Mouse (Mus musculus) frontal cortex, postnatal 14 days (tissue): Measurements from ENCODE around the gene Ang2.

Experiments
- DNase-seq, 2 experiments: peaks; one replicate each; pipeline ENCODE4 v3.0.0; 2022; ENCODE audit warnings: low spot score in 2 of 2

Ang2 gene

DNA sequence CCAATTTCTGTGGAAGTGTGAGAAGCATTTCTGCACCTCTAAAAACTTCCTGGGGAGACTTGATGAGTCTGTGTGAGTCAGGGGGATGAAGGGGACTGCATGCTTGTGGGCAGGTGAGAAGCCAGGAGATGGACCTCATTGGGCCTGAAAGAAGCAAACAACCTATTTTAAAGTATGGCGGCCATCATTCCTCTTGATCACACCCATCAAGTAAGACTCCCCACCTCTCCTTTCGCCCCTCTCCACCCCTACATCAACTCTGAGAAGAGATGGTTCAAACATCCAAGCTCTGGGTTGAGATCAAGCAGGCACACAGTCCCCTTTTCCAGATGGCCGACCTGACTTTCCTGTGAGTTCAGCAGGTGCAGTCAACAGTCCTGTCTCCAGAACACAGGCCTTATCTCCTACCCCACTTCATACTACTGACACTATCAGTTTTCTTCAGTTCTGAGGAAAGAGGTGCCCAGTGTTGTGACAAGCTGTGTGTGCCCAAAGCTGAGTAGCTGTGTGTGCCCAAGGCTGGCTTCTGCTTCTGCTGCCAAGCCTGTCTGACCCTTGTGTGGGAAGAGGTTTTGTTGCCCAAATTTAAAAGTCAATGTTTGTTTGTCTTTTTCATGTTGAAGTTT lies 48.6 kb downstream of the Ang2 start:
- no peak for DNase-seq

DNA sequence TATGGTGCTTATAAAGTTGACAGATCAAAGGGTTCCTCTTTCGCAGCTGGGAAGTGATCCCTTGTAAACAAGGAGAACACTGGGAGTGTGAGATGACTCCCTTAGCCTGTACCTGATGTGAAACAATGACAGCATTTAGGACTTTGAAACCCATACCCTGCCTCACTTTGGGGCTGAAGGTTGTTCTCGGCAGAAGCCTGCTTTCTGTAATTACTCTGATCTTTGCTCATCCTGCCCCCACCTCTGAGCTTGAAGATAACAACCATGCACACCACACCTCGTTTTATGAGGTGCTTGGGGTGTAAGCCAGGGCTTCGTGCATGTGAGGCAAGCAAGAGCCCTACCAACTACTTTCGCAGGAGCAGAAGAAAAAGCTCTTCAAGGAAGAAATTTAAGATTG lies 49.8 kb downstream of the Ang2 start:
- DNase-seq: no peak

DNA sequence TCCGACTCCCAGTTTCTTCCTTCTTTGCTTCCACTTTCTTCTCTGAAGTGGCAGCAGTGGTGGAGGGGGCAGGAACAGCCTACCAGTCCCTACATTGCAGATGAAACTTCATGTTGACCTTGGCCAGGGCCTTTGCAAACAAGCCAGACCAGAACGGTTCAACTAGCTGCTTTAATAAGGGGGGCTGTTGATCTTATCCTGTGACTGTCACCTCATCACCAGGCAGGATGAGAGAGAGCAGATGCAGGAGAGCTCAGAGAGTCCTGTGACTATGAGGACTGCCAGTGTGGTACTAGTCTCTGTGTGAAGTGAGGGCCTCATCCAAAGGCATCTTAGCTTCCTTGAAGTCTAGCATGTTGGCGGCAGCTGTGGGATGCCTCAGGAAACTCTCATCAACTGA lies 50.9 kb downstream of the Ang2 start:
- DNase-seq: no peak

DNA sequence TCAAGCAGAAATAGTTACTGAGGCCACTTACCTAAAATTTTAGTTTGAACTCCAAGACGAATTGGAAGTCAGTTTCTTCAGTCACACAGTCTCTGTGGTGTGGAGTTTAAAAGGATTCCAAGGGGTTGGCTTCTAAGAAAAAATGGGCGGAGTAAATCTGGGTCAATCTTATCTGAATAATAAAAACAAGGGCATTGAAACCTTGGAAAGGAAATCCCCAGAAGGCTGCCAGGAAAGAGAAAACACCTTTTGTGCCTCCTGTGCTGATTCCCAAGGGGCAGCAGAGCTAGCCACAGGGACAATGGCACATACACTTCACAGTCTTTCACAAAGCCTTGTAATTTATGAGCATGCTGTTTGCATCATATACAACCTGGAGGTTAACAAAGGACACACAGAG lies 52.3 kb downstream of the Ang2 start, which contains the start of gene Rnase1:
TSS of gene Rnase1 (minus strand) at position 101 of the 400 bp plus-strand sequence.
- no peak for DNase-seq

DNA sequence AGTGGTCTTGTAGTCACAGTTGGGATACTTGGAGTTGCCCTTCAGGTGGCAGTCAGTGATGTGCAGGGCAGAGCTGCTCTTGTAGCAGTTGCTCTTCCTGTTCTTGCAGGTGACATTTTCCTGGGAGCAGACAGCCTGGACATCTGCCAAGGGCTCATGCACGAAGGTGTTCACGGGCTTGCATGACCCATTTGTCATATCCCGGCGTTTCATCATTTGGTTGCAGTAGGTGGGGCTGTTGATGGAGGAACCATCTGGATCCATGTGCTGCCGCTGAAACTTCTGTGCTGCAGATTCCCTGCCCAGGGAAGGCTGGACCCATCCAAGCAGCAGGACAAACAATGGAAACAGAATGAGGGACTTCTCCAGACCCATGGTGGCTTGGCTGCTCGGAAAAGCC lies 53.4 kb downstream of the Ang2 start:
- DNase-seq: no peak
